Mouse (Mus musculus) left cerebral cortex, adult 8-10 months (tissue): ENCODE data around the gene Fetub. TPM values are rescaled to one million over a fixed set of nuclear protein-coding genes. Genes with fewer than 3 reads are reported as not detected.

Experiments used
- DNase-seq, 2 experiments: peaks; one replicate each; pipeline ENCODE4 v3.0.0; 2022; ENCODE audit warnings: low spot score in 2 of 2
- total RNA-seq, 4 experiments: library from RNA; stranded (reverse); gene quantifications; 2 replicates each; pipeline ENCODE4 v1.2.4; 2022

Fetub gene
- total RNA-seq, 4 experiments from 2014 or later, result not detected

GRCm38 (mm10) chr16:22962256-22962655 lies 44.1 kb downstream of the Fetub start:
- no peak for DNase-seq

- no peak for DNase-seq
Measured at GRCm38 (mm10) chr16:22963293-22963692, 45.2 kb downstream of the Fetub start.

GRCm38 (mm10) chr16:22967383-22968030 lies 49.4 kb downstream of the Fetub start:
- no peak for DNase-seq

Other genes starting within 250 kb of the Fetub start
- gene Crygs, start 106.8 kb upstream of the Fetub start, total RNA-seq, result not detected
- gene Tbccd1, start 60.7 kb upstream of the Fetub start, total RNA-seq, result 10 to 100 TPM; 14.1 to 16.4 (median 14.6) TPM
- 10 to 100 TPM; 46.6 to 55.6 (median 51.9) TPM for gene Dnajb11, start 60.5 kb upstream of the Fetub start, total RNA-seq
- under 1 TPM in 1 of 4 experiments, not detected in 3; 0.30 TPM for gene Ahsg, start 27.1 kb upstream of the Fetub start, total RNA-seq
- gene Hrg, start 32.7 kb downstream of the Fetub start, total RNA-seq, result not detected
- not detected for gene Kng2, start 111.1 kb downstream of the Fetub start, total RNA-seq
- gene Kng1, start 139.5 kb downstream of the Fetub start, total RNA-seq, result not detected
- gene Eif4a2, start 189.1 kb downstream of the Fetub start, total RNA-seq, result 100 to 1,000 TPM; 839 to 960 (median 920) TPM
- 1 to 10 TPM; 3.9 to 6.6 (median 5.4) TPM for gene Rfc4, start 209.4 kb downstream of the Fetub start, total RNA-seq
- not detected for gene Adipoq, start 228.2 kb downstream of the Fetub start, total RNA-seq